Mouse (Mus musculus) ovary, adult 18-20 months (tissue): ENCODE results near the gene Psma6.
"Not testable (repeated sequence)": the region's sequence is repeated elsewhere in the genome, so short reads cannot be mapped to it uniquely, and the experiment has no call there.

Experiments
- DNase-seq: peaks from one replicate; pipeline ENCODE4 v3.0.0; 2022; ENCODE audit warnings: low spot score, mixed read lengths

The Psma6 gene

GRCm38 (mm10) chr12:55384023-55384749 is at the start of gene Psma6:
TSS of gene Psma6 (plus strand) at chr12:55384222.
- DNase-seq: no peak

DNA sequence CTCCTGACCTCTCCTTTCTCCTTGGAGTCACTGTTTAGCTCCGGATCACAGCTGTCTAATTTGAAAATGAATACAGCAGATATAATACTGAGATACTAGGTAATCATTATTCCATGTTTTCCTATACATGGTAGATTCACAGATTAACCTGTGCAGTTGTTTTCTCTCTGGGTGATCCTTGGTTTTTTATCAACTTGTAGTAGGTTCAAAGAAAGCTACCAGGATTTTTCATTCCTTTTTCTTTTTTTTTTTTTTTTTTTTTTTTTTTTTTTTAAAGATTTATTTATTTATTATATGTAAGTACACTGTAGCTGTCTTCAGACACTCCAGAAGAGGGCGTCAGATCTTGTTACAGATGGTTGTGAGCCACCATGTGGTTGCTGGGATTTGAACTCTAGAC is 45.5 kb upstream of the Psma6 start:
- DNase-seq: not testable (repeated sequence)

DNA sequence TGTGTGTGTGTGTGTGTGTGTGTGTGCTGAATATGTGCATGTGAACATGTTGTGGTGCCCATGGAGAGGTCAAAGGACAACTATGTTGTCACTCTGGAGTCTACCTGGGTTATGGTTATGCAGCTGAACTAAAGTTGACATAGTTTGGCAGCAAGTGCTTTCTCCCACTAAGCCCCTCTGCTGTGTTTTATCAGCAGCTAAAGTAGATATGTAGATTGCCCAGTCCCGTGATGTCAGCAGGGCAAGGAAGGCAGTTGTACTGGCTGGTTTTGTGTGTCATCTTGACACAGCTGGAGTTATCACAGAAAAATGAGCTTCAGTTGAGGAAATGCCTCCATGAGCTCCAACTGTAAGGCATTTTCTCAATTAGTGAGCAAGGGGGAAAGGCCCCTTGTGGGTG is 41.0 kb upstream of the Psma6 start:
- not testable (repeated sequence) for DNase-seq

DNA sequence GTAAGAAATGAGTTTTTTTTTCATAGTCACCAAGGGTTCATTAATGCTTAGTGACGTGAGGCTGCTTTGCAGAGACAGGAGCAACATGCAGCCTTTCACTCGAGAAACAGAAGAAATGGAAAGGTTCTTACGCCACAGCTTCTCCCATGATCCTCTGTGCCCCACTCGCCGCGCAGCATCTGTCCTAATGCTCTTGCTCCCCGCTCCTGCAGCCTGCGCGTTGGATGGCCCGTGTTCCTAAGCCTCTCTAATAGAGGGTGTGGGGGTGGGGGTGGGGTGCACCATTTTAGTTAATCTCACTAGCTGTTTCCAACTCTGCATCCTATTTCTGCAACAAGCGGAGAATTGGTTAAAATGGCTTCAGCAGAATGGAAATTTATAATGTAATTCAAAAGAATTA is 40.0 kb upstream of the Psma6 start:
- no peak for DNase-seq

DNA sequence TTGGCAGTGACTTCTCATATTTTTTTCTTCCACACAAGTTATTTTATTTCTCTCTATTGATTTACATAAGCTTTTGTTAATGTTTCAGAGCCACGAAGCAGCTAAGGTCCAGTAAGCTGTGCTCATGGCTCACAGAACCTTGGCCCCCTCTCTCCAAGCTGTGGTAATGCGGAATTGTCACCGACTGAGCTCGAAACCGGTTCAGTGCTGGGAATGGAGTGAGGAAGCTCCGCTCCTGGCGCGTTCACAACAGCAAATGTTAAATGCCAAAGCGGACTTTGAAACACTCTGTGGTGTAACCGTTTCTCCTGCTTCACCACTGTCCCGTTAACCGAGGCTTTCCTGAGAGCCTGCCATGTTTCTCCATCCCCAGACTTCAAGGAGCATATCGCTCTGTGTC is 39.4 kb upstream of the Psma6 start:
- DNase-seq: no peak

GRCm38 (mm10) chr12:55353423-55353822 is 30.6 kb upstream of the Psma6 start:
- no peak for DNase-seq

DNA sequence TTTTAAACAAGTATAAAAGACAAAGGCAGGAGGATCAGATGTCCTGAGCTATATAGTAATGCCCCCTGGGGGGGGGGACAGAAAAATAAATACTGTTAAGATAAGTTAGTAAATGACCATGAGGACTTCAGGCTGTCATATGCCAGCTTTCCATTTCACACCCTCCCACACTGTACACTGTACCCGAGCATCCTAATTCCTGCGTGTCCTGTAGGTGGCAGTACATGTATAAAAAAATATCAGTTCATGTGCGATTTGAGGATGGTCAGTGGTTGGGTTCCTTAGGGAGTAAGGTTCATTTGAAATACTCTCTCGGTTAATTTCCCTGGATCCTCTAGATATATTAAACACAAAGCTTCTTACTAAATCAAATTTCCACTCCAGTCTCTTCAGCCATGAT is 29.1 kb upstream of the Psma6 start:
- no peak for DNase-seq

GRCm38 (mm10) chr12:55357303-55357702 is 26.7 kb upstream of the Psma6 start:
- no peak for DNase-seq

DNA sequence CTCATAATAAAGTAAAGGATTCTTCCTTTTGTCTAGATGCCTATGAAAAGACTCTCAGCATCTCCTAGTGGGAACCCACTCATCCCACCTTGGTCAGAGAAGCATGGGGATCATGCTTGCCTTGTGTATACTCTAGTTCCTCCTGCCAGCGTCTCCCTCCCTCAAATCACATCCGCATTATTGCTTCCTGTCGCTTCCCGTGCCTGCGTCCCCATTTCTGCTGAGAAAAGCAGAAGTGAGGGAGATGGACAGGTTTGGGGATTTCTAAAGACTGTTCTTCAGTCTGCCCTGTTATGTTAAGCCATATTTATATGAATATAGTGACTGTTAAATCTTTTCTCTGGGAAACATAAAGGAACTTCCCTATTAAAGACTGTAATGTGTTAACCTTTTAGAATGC is 23.1 kb upstream of the Psma6 start:
- DNase-seq: no peak

DNA sequence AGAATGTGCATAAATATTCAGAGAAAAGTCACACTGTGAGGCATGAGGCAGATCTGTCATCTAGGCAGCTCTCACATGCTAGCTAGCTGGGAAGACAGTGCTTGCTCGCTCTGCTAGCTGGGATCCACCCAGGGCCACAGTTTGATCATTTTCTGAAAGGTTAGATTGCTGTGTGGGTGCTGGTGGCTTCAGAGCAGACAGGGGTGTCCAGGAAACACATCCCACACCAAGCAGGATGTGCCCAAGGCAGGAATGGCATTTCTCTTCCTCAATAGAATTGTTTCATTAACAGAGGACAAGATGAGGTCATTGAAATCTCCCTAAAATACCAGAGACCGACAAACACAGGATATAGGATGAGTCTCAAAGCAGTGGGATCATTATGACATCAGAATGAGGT is 18.9 kb upstream of the Psma6 start:
- DNase-seq: no peak

DNA sequence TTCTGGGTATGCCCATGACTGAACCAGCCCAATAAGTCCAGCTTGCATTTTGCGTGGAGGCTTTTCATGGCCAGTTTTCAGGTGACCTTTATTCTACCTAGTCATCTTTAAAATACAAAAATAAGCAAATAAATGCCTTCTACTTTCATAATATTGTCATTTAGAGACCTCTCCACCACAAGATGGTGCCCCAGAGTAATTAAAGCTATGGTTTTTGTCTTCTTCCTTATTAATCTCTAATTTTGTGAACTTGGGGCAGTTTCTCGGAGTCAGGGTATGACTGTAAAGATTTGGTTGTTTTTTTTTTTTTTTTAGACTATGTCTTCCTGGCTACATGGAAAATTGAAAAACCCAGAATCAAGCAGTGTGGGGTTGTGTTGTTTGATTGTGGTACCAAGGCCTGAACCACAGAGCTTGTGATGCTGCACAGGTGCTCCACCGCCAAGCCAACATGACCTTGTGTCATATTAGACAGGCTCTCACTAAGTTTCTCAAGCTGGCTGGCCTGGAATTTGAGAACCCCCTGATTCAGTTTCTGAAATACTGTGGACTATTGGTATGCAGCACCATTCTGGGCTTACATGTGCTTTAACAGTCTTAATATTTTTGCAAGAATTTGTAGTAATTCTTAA is 11.5 kb upstream of the Psma6 start:
- no peak for DNase-seq

GRCm38 (mm10) chr12:55376956-55377609 is 6.9 kb upstream of the Psma6 start:
- no peak for DNase-seq

- DNase-seq: no peak
Measured at GRCm38 (mm10) chr12:55377610-55377980, 6.4 kb upstream of the Psma6 start.

DNA sequence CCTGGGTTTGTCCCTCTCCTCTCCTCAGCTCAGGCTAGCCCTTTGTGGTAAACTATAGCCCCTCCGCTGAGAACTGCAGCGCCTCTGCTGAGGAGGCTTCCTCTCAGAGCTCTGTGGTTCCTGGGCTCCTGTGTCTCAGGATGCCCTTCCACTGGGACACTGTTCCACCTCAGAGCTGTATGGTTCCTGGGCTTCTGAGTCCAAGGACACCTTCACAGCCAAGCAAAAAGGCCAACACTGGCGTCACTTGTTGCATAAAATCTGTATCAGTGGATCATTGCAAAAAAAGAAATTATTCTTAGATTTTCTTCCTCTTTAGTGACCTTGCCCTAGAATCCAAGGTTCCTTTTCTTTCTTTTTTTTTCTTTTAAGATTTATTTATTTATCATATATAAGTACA is 804 bp downstream of the Psma6 start:
- no peak for DNase-seq

- DNase-seq: no peak
Measured at GRCm38 (mm10) chr12:55385931-55386330, 1.9 kb downstream of the Psma6 start.

GRCm38 (mm10) chr12:55386456-55386855 is 2.4 kb downstream of the Psma6 start:
- no peak for DNase-seq

DNA sequence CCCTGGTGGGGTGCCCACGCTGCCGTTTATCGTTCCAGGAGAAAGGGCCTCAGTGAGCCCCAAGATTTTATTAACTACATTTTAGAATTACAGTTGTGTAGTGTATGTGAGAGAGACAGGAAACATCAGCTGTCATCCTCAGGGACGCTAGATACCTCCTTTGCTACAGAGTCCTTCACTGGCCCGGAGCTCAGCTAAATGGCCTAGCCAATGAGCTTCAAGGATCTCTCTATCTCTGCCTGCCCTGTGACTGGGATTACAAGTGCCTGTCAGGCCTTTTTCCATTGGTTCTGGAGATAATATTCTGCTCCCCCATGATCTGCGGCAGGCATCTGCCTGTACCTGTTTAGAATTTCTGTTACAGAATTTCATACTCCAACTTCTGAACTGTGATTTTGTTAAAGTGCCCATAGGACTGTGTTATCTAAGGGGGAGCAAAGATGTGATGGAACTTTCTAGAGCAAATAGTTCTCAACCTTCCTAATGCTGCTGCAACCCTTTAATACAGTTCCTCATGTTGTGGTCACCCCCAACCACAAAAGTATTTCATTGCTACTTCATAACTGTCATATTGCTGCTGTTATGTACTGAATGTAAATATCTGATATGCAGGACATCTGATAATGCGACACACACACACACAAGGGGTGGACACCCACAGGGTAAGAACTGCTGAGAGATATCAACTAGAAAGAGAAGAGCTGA is 3.2 kb downstream of the Psma6 start:
- DNase-seq: no peak

DNA sequence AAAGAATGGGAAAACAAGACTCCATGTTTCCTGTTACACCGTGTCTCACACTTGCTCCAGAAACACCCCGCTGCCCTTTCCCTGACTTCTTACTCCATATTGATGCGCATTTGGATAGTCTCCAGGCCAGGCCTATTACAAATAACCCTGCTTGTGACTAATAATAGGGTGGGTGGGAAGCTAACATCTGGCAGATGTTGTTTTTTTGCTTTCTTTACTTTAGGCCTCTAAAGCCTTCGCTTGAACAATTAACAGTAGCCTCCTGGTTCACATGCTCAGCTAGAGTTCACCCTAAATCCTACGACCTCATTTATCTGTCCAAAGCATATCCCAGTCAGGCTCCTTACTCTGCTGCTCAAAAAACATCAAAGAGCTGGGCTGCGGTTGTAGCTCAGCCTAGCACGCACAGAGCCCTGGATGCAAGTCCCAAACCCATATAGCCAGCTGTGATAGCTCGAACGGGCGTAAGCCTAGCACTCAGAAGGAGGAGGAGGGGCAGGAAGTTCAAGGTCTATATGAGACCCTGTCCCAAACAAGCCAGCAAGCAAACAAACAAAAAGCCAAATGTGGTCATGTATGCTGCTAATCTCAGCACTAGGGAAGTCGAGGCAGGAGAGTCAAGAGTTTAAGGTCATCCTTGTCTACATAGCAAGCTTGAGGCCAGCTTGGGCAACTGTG is 3.9 kb downstream of the Psma6 start:
- DNase-seq: no peak

GRCm38 (mm10) chr12:55388478-55388877 is 4.5 kb downstream of the Psma6 start:
- no peak for DNase-seq

GRCm38 (mm10) chr12:55389132-55390081 is 5.4 kb downstream of the Psma6 start:
- no peak for DNase-seq

GRCm38 (mm10) chr12:55392120-55392519 is 8.1 kb downstream of the Psma6 start:
- no peak for DNase-seq
